ENCODE assay signal across 7 mouse cellular contexts in the genomic region with DNA sequence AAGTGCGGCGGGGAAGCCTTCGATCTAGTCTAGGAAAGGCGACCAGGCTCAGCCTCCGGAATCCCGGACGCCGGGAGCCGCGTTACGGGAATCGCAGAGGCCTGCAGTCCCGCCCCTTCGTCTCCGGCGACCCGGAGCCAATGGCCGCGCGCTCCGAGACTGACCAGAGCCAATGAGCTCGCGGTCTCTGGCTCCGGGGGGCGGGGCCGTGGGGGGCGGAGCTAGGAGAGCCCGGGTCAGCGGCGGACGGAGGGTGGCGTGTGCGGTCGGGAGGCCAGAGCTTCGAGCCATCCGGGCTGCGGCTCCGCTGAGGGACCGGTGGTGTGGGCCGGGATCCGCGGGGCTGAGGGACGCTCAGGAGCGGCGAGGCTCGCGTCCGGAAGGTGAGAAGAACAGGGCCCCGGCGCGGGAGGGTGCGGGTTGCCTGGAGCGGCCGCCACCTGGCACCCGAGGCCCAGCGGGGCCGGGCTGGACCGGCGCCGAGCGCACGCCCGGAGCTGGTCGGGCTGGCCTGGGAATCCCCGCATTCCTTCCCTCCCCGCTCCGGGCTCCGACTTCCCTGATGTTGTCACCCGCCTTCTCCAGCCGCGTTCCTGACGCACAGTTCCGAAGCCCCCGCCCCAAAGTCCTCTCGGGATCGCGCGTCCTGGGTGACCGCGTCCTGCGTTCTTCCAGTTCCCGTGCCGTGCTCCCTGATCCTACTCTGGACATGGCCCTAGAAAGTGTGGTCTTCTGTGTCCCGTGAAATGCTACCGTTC. TPM values are rescaled to one million over a fixed set of nuclear protein-coding genes. Genes with fewer than 3 reads are reported as not detected.
DNase-seq lines count a peak whose midpoint lies in the region; ATAC-seq lines count a peak whose summit lies in the region.

TSS of gene Il6st (plus strand) at position 203 of the 758 bp plus-strand sequence.

- under 1% methylated on average over 84 of the region's 85 CpGs for WGBS in intestine, embryonic 16.5 days
- WGBS in midbrain, embryonic 11.5 days = under 1% methylated on average over 69 of the region's 85 CpGs

- DNase-seq in adrenal gland, adult 2 months = peak; percentile 99
- DNase-seq in embryo, embryonic 11.5 days (ENCODE audit: low read depth, low spot score) = peak; percentile 90
- DNase-seq in gastrocnemius, postnatal 4 days (ENCODE audit: low spot score in 2 of 2) = peak; percentile 98
- DNase-seq in left cerebral cortex, postnatal 36 days (ENCODE audit: low spot score in 2 of 2) = peak; percentile 92 to 95
- DNase-seq in midbrain, embryonic 11.5 days (ENCODE audit: low spot score, missing footprints) = peak; percentile 100
- DNase-seq in skeletal muscle tissue, adult 2 months (ENCODE audit: low read depth, low spot score) = peak; percentile 93

- H3K4me2 ChIP-seq in intestine, embryonic 16.5 days (ENCODE audit: low read depth, low read length) = peak within 1 kb of the TSS; percentile 80
- peak within 1 kb of the TSS; percentile 79 for H3K4me2 ChIP-seq in midbrain, embryonic 11.5 days

- peak within 1 kb of the TSS; percentile 92 for H3K9ac ChIP-seq in intestine, embryonic 16.5 days (ENCODE audit: low read depth, low read length)
- H3K9ac ChIP-seq in midbrain, embryonic 11.5 days (ENCODE audit: low read length) = peak within 1 kb of the TSS; percentile 88

- intact Hi-C loops in left cerebral cortex, postnatal 36 days (cut with DNase I) = loop anchor here (10.0 kb wide), 1 partner anchor 139 kb away; no protein-coding TSS in a partner anchor

- peak; percentile 100 for ATAC-seq in intestine, embryonic 16.5 days
- peak; percentile 100 for ATAC-seq in midbrain, embryonic 11.5 days (ENCODE audit: low FRiP score)

- H3K27me3 ChIP-seq in intestine, embryonic 16.5 days (replicated peaks; ENCODE audit: control insufficient read depth, insufficient read depth, low read length) = no peaks in the 10 kb centered on the region
- no peaks in the 10 kb centered on the region; the same call in 1 of the 2 replicates for H3K27me3 ChIP-seq in midbrain, embryonic 11.5 days (ENCODE audit: control insufficient read depth, insufficient read depth, low read length)

- H3K36me3 ChIP-seq in intestine, embryonic 16.5 days (ENCODE audit: control insufficient read depth, insufficient read depth, low read length) = no peaks in the 10 kb centered on the region
- H3K36me3 ChIP-seq in midbrain, embryonic 11.5 days (ENCODE audit: control insufficient read depth, insufficient read depth, low read length) = no peaks in the 10 kb centered on the region

- peaks cover 15% of the 10 kb centered on the region for H3K4me1 ChIP-seq in intestine, embryonic 16.5 days (ENCODE audit: control insufficient read depth, insufficient read depth, low read length)
- H3K4me1 ChIP-seq in midbrain, embryonic 11.5 days (ENCODE audit: control insufficient read depth, insufficient read depth, low read length) = peaks cover 10% of the 10 kb centered on the region

- peak within 1 kb of the TSS; percentile 90 for H3K27ac ChIP-seq in intestine, embryonic 16.5 days (ENCODE audit: low read length)
- peak within 1 kb of the TSS; percentile 51 for H3K27ac ChIP-seq in midbrain, embryonic 11.5 days (ENCODE audit: low read depth, low read length)

- no peaks in the 10 kb centered on the region for H3K9me3 ChIP-seq in intestine, embryonic 16.5 days (ENCODE audit: control insufficient read depth, low read length)
- no peaks in the 10 kb centered on the region for H3K9me3 ChIP-seq in midbrain, embryonic 11.5 days (ENCODE audit: control insufficient read depth, low read length)

- H3K4me3 ChIP-seq in intestine, embryonic 16.5 days (ENCODE audit: low read length) = peak within 1 kb of the TSS; percentile 86
- H3K4me3 ChIP-seq in midbrain, embryonic 11.5 days (ENCODE audit: low read depth, low read length) = peak within 1 kb of the TSS; percentile 82

RNA-seq across cellular contexts. Expression of gene Il6st, which starts in this region (rescaled TPM):
- total RNA-seq in adrenal gland, adult 2 months (2021) = 100 to 1,000 TPM; 339 to 355 TPM
- 27.8 and 44.4 TPM in 2 replicates for polyA plus RNA-seq in adrenal gland, adult 2 months (2012; rRNA removed)
- total RNA-seq in gastrocnemius, postnatal 4 days (2021) = 100 to 1,000 TPM; 177 to 178 TPM
- polyA plus RNA-seq in intestine, embryonic 16.5 days (2015; fragmentation: Nextera tagmentation; extraction: Ambion mirVana) = 24.5 and 28.9 TPM in 2 replicates
- 10 to 100 TPM; 76.3 to 79.5 TPM for total RNA-seq in left cerebral cortex, postnatal 36 days (2021)
- 28.4 and 32.3 TPM in 2 replicates for polyA plus RNA-seq in midbrain, embryonic 11.5 days (2014; fragmentation: Nextera tagmentation; extraction: Ambion mirVana)

Comparison
In these comparisons a context has a peak if more than half of its experiments do, and no peak if none do; other contexts are left out.
1. Peak in every context shown above with its lines: DNase-seq, ATAC-seq, H3K4me3 ChIP-seq and H3K27ac ChIP-seq.